Mouse (Mus musculus): ENCODE data around the gene Atp1a4.

Atp1a4 gene

GRCm38 (mm10) chr1:172219451-172220406 lies 38.5 kb downstream of the Atp1a4 start, which contains the start of gene Casq1:
Casq1 (minus strand) TSS chr1:172219868.
- DNase-seq = no peak

DNA sequence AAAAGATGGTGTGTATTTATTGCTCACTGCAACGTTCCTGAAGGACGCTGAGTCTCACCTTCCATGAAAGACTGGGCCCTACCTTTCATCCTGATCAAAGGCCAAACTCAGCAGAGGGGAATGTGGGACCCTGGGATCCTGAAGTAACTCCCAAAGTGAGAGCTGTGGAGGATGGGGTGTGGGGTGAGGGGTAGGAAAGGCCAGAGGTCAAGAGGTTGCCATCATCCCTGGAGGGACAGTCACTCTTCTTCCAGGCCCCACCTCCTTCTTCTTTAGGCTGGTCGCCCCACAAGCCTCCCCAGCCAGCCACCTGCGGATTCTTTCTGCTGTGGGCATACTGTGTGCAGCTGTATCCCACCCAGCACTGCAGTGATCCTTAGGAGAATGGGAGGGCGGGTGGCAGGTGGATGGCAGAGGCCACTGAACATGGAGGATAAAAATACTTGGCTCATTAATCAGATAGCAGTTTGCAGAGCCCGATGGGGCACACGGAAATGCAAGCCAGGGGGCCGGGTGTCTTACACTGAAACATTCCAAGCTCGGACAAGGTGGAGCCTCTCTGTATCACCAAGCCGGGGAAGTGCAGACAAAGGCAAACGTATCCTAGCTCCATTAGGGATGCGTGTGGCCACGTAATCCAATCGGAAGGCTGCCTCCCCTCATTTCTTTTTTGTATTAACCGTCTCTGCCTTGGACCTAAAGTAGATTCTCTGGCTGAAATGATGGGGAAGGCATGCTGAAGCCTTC lies 39.9 kb downstream of the Atp1a4 start:
- no peak for DNase-seq

DNA sequence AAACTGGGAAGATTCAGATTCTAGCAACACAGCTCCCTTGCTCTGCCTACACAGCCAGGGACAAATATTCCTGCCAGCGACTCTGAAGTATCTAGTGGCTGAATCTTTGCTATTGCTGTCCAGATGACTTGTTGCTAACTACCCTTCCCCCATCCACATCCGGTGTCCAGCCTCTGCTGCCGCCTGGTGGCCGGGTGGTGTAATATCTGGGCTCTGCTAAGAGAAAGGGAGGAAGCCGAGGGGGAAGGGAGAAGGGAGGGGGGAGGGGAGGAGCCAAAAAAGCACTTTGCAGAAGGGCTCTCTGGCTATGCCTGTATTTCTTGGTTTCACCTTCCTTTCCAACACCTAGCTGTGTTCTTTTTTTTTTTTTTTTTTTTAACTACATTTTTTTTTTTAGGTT lies 41.1 kb downstream of the Atp1a4 start:
- DNase-seq = peak; percentile 94 to 95

DNA sequence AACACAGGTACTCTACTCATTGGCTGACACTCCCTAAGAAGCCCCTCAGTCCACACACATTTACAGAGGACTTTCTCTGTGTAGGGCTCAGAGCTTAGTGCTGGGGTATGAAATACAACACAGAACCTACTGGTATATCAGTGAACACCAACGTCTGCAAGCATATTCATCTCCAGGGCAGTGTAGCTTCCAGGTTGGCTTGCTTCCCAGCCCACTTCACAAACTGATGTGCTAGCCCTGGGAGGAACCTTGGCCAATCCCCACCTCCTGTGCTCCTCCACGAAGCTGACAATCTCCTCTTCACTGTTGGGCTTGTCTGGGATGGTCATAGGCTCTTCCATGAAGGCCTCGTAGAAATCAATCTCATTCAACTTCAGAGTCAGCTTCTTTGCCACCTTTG lies 43.5 kb downstream of the Atp1a4 start:
- DNase-seq = peak in 1 of 2 experiments; percentile 52

DNA sequence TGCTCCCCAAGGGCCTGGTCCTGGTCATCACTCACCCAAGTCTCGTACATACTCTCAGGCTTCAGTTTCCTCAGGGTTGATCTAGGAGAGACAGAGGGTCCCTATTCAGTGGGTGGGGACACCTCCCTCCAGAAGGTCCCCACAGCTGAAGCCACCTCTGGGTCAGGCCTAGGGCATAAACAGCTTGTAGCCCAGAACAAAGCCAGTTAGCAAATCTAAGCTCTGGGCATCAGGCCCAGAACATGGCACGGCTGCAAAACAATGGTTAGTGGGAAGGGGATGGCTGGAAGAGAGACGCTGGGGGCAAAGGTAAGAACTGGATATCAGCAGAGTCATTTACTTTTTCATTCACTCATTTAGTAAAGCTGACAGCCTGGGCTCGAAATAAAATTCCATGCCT lies 44.4 kb downstream of the Atp1a4 start:
- no peak for DNase-seq

GRCm38 (mm10) chr1:172212776-172213175 lies 45.4 kb downstream of the Atp1a4 start:
- DNase-seq = no peak

- DNase-seq = peak in 1 of 2 experiments; percentile 63
Measured at GRCm38 (mm10) chr1:172207111-172207584, 51.1 kb downstream of the Atp1a4 start.

DNA sequence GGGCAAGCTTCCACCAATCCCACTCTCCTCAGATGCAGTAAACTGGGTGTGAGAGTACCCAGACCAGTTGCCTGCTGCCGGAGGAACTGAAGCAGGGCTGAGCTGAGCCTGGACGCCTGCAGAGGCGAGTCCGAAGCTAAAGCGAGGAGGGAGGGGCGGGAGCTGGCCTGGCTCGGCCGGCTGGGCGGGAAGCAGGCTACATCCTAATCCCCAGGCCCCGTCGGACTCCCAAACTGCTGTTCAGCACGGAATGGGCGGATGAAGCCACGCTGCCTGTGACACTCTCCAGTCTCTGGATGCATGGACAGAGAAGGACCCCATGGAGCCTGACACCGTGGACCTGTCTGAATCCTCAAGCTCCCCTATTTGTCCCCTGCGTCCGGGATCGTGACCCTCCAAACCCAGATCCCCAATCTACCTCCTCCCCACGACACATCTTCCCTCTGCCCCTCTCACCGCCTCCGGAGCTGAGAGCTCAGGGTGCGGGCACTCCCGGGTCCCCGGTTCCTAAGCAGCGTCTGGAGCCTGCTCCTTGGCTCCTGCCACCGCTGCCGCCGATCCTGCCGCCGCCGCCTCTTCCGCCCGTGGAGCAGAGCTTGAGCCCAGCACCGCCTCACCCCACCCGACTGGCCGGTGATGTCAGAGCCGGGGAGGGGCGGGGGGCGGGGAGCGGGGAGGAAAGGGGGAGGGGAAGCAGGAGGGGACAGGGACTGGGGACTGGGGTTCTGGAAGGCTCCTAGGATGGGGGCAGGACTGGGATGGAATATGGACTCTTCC lies 51.9 kb downstream of the Atp1a4 start, which contains the start of gene Pea15a:
TSS of gene Pea15a (minus strand) at position 664 of the 777 bp plus-strand sequence.
- peak; percentile 87 to 92 for DNase-seq

DNA sequence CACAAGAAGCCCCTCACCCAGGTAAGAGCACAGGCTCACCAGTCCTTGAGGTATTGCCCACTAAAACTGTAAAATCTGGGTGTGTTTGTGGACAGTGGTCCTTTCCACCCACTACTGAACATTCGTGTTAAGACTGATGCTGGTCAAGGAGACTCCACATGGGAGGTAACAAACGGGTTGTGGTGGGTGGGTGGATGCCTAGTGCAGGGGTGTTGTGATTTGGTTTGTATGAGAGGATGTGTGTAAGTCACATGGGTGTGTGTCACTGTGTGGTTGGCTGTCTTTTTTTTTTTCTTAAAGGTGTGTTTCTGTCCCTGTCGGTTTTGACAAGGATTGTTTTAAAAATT lies 52.5 kb downstream of the Atp1a4 start:
- DNase-seq = no peak

- no peak for DNase-seq
Measured at GRCm38 (mm10) chr1:172204814-172205740, 53.1 kb downstream of the Atp1a4 start.

DNA sequence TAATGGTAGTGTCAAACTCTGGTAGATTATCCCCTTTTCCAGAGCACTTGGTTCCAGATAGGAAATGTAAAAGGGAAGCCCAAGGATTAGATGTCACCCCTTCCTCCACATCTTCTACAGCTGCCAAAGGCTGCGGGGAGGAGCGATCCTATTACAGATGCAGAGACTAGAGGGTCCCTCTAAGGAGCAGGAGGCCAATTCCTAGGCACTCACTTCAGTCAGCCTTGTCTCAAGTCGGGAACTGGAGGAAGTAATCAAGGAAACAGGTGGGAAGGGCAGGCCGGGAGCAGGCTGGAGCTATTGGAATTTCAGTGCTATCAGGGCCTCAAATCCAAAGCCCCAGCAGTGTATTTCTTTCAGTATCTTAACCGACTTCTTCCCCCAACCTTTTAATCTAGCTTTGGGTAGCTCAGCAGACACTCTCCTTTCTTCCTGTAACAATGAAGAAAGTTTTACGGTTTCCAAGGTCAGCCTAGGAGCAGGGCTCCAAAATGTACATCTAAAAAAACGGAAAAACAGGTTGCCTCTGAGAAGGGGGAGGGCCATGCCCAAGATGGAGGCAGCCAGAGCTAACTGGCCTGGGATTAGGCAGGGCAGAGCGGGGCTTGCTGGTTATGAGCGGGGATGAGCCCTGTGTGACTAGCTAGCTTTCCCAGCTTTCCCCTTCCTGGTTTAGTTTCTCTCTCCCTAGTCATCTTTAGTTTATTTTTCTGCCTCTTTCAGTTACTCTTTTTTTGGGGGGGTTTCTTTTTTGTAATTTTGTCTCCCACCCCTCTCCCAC lies 54.0 kb downstream of the Atp1a4 start:
- peak in 1 of 2 experiments; percentile 42 for DNase-seq

GRCm38 (mm10) chr1:172203566-172203965 lies 54.6 kb downstream of the Atp1a4 start:
- peak in 1 of 2 experiments; percentile 54 for DNase-seq

DNA sequence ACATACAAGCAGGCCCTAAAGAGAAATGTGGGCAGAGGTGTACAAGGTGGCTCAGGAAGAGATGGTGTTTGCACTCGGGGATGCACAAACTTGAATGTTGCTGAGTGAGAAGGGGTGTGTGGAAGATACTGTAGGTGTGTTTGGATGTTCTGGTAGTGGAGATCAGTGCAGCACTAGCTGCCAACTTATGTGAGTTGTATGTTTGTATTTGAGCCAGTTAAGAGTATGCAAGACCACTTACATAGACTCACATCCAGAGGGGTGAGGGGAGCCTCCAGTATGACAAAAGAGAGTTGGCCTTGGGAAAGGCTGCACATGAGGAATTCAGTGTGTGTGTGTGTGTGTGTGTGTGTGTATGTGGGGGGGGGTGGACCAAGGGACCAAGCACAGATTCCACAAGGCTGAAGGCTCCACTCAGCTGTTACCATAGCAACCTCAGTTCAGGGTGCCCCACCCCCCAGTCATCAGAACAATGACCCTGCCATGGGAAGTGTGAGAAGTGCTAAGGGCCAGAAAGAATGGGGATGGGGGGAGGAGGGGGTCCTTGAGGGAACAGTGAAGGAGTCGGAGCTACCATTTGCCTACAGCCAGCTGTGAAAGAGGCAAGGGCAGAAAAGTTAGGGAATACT lies 55.2 kb downstream of the Atp1a4 start:
- peak in 1 of 2 experiments; percentile 66 for DNase-seq

DNA sequence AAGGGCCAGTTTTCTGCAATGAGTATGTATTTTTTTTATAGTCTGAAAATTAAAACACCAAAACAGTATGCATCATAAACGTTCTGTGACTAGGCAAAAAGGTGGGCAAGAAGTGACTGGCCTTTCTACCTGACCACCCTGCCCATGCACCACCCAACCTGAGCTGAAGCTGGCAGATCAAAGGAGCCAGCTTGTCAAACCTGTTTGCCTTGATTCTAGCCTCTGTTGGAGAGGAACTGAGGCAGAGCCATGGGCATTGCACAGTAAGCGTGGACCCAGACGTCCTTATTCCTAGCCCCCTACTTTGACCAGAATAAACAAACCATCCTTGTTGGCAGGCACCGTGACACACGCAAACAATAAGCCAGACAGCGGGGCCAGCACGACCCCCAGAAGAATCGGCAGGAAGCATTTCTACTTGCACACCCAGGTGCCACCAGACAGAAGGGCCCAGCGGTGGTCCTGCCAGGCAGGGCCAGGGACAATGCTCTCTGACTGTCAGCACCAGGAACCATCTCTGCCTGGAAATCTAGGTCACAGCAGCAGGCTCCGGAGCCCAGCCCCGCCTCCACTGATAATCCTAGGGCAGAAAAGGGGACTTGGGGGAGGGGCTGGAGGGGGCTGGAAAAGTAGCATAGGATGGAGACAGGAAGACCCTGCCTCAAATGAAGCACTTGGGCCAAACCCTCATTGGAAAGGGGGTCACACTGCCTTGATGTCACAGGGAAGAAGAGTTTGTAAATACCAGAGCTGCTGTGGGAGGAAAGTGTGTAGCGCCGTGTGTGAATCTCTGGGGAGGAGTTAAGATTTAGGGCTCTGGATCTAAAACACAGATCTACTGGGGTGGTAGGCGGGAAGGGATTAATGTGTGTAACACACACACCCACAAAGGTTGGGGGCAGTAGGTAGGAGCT lies 56.0 kb downstream of the Atp1a4 start:
- peak in 1 of 2 experiments; percentile 51 for DNase-seq

DNA sequence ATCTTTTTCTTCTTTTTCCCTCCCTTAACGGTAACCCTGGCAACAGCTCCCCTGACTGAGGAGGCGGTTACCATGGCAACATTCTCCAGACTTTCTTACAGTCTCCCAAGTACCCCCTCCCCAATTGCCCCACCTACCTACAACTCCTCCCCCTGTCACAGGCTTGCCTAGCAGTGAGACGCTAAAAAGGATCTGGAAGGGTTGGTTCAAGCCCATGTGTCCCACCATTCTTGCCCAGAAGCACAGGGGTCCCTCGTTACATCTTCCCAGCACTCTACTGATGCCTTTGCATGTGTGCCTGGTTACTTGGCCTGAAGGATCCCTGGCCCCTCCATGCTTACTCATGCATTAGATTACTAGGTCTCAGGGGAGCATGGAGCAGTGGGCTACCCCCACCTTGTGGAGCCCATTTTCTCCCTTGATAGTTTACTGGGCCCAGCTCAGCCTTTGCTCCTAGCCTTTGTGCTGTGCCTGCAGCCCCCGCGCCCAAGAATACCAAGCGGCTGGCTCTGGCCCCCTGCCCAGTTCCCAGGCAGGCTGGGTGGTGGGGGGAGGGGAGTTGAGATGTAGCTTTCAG lies 57.3 kb downstream of the Atp1a4 start:
- peak in 1 of 2 experiments; percentile 55 for DNase-seq

DNA sequence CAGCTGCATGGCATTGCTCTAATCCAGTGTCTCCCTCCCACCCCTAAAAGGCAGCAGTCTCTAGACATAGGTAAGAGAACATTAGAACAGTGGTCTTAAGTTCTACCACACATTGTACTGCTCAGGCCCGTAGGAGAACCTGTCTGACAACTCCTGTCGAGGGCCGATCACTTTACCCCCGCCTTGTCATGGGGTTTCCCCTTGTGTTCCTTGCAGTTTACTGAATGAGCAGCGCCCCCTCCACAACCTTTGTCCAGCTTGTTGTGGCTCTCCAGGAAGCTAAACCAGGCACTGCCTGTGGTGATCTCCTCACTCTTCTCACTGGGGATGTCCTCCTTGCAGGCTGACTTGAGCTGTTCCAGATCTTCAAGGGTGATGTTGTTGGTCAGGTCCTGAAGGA lies 58.1 kb downstream of the Atp1a4 start:
- DNase-seq = no peak

DNA sequence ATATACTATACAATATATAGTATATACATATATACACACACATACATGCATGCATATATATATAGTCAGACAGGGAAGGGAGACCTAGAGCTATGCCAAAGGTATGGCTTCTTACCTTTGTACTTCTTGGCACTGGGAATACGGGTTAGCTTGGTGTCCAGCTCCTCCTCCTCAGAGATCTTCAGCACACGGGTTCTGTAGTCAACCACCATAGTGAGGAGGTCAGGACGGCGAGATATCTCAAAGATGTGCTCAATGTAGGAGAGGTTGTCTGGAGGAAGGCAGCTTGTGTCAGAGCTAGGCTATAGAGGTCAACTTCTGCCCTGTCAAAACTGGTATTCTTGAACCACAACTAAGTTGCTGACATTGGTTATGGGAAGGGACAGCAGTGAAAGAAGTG lies 59.2 kb downstream of the Atp1a4 start:
- DNase-seq = no peak

DNA sequence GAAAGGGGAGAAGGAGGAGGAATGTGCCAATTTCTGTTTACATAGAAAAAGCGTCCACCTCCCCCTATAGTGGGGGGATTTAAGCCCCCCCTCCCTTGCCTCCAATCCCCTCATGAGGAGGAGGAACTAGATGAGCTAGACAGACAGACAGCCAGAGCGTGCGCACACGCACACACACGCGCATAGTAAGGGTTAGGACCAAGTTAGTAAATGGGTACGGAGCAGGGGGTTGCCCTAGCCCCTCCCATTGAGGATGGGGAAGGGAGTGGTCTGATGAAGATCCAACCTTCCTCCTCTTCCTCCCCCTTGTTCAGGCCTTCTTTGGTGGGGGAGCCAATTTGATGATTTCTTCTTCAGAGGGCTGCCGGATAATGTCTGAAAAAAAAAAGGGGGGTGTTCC lies 59.9 kb downstream of the Atp1a4 start:
- no peak for DNase-seq

DNA sequence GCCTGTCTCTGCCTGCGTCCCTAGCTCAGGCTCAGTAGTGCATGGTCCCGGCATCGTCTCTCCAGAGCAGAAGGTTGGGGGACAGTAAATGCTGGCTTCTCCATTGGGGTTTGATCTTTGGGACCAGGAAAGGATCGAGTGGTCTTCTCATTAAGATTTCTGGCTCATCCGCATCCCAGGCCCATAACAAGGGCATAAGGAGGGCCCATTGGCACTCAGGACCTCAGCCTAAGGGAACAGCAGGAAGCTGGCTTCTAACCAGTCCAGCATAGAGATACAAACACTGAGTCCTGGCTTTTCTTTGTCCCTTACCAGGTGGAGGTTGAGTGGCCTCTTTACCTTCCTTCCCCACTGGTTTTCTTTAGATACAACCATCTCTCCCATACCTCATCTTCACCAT lies 60.4 kb downstream of the Atp1a4 start:
- no peak for DNase-seq

Measured in kidney, postnatal 4 days (tissue).